Mouse (Mus musculus): ENCODE results near the gene Fhod1.

GRCm38 (mm10) chr8:105373032-105373431 is 25.3 kb upstream of the Fhod1 start, which contains the start of gene Plekhg4:
- no peak for TF ChIP-seq POLR2A (IDR thresholded peaks at IDR 0.05; ENCODE audit: low read depth, low read length)
- no peak for TF ChIP-seq CTCF (conservative IDR thresholded peaks at IDR 0.05 in 1 of 2, IDR thresholded peaks at IDR 0.05 in 1 of 2; ENCODE audit: low read depth in 2 of 2, low read length in 2 of 2)
- TF ChIP-seq JUND (conservative IDR thresholded peaks at IDR 0.05; ENCODE audit: low read depth, low read length) = no peak
- TF ChIP-seq TCF12 (IDR thresholded peaks at IDR 0.05; ENCODE audit: low read depth, low read length) = no peak
- TF ChIP-seq IRF4 (IDR thresholded peaks at IDR 0.05; ENCODE audit: low read depth, low read length) = no peak
- no peak for TF ChIP-seq RCOR1 (conservative IDR thresholded peaks at IDR 0.05; ENCODE audit: low read depth, low read length)
- no peak for TF ChIP-seq RAD21 (IDR thresholded peaks at IDR 0.05; ENCODE audit: low read depth, low read length)
- no peak for TF ChIP-seq NELFE (IDR thresholded peaks at IDR 0.05; ENCODE audit: low read depth, low read length)
- TF ChIP-seq CHD2 (IDR thresholded peaks at IDR 0.05; ENCODE audit: low read length) = no peak
- TF ChIP-seq E2F4 (IDR thresholded peaks at IDR 0.05; ENCODE audit: insufficient replicate concordance, low read depth, low read length) = no peak

All from CH12.LX (cell line).